Mouse (Mus musculus): ENCODE data around the gene Rhob.
A peak's percentile ranks its signal among the peaks of the same experiment; 100 is the strongest.
"Not testable (repeated sequence)": the region's sequence is repeated elsewhere in the genome, so short reads cannot be mapped to it uniquely, and the experiment has no call there.

Rhob gene

GRCm38 (mm10) chr12:8472591-8473358 lies 27.0 kb downstream of the Rhob start:
- no peak for DNase-seq (ENCODE audit: low spot score)

- no peak for DNase-seq (ENCODE audit: low spot score)
These were observed 27.8 kb downstream of the Rhob start for GRCm38 (mm10) chr12:8472051-8472450.

GRCm38 (mm10) chr12:8470962-8471361 lies 28.8 kb downstream of the Rhob start:
- peak; percentile 70 for DNase-seq (ENCODE audit: low spot score)

GRCm38 (mm10) chr12:8469742-8470494 lies 29.9 kb downstream of the Rhob start:
- no peak for DNase-seq (ENCODE audit: low spot score)

GRCm38 (mm10) chr12:8468221-8468865 lies 31.5 kb downstream of the Rhob start:
- no peak for DNase-seq (ENCODE audit: low spot score)

- DNase-seq (ENCODE audit: low spot score): peak; percentile 67
These were observed 32.5 kb downstream of the Rhob start for GRCm38 (mm10) chr12:8467029-8467924.

GRCm38 (mm10) chr12:8465680-8466079 lies 34.1 kb downstream of the Rhob start:
- no peak for DNase-seq (ENCODE audit: low spot score)

- no peak for DNase-seq (ENCODE audit: low spot score)
These were observed 34.8 kb downstream of the Rhob start for GRCm38 (mm10) chr12:8464961-8465360.

GRCm38 (mm10) chr12:8463599-8464160 lies 36.1 kb downstream of the Rhob start:
- no peak for DNase-seq (ENCODE audit: low spot score)

- no peak for DNase-seq (ENCODE audit: low spot score)
These were observed 37.3 kb downstream of the Rhob start for GRCm38 (mm10) chr12:8462533-8462932.

- not testable (repeated sequence) for DNase-seq (ENCODE audit: low spot score)
These were observed 38.2 kb downstream of the Rhob start for GRCm38 (mm10) chr12:8461575-8461974.

GRCm38 (mm10) chr12:8458400-8458799 lies 41.4 kb downstream of the Rhob start:
- no peak for DNase-seq (ENCODE audit: low spot score)

GRCm38 (mm10) chr12:8457052-8457451 lies 42.8 kb downstream of the Rhob start:
- no peak for DNase-seq (ENCODE audit: low spot score)

- DNase-seq (ENCODE audit: low spot score): no peak
These were observed 44.8 kb downstream of the Rhob start for GRCm38 (mm10) chr12:8455046-8455445.

GRCm38 (mm10) chr12:8454487-8454886 lies 45.3 kb downstream of the Rhob start:
- DNase-seq (ENCODE audit: low spot score): peak; percentile 81

- DNase-seq (ENCODE audit: low spot score): no peak
These were observed 46.8 kb downstream of the Rhob start for GRCm38 (mm10) chr12:8452766-8453621.

GRCm38 (mm10) chr12:8451571-8452485 lies 48.0 kb downstream of the Rhob start:
- DNase-seq (ENCODE audit: low spot score): no peak

GRCm38 (mm10) chr12:8450639-8451038 lies 49.2 kb downstream of the Rhob start:
- peak; percentile 81 for DNase-seq (ENCODE audit: low spot score)

GRCm38 (mm10) chr12:8450028-8450427 lies 49.8 kb downstream of the Rhob start:
- DNase-seq (ENCODE audit: low spot score): peak; percentile 66

All from layer of hippocampus, adult 11-12 months (tissue).